Mouse (Mus musculus) heart, adult 9 months (tissue): Measurements from ENCODE around the gene Zmynd10.
A peak's percentile ranks its signal among the peaks of the same experiment; 100 is the strongest.
"Not testable (repeated sequence)": the region's sequence is repeated elsewhere in the genome, so short reads cannot be mapped to it uniquely, and the experiment has no call there.

ENCODE experiments used
- DNase-seq, 2 experiments: peaks; one replicate each; pipeline ENCODE4 v3.0.0; 2022; ENCODE audit warnings: low spot score in 2 of 2

Zmynd10 gene

DNA sequence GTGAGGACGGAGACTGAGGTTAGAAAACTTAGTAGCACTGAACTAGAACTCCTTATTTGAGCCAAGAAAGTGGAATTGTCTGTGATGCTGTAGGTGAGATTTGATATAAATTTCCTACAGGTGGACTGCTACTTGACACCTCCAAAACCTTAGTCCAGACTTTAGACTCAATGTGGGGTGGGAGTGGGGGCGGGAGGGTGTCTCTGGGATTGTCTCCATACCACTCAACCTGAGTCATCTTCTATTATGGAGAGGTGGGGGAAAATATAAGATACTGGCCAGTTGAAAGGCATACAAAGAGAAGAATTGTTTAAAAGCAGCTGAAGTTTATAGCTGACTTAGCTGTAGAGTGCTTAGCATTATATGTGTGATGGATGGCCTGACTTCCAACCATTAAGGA is 8.6 kb downstream of the Zmynd10 start:
- no peak for DNase-seq

DNA sequence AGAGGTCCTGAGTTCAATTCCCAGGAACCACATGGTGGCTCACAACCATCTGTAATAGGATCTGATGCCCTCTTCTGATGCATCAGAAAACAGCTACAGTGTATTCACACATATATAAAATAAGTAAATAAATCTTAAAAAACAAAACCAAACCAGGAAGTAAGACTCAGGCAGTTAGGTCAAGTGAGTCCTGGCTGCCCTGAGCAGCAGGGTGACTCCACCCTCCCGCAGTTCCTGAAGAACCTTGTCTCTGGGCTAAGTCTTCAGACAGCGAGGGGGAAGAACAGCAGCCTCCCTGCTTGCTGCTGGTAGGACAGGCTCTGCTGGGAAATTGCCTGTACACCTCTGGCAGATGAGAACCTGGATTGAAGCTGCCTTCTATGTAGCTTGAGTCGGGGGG is 9.2 kb downstream of the Zmynd10 start:
- DNase-seq = no peak

GRCm38 (mm10) chr9:107563029-107563581 is 16.0 kb downstream of the Zmynd10 start, which contains the start of gene Tusc2:
Tusc2 (plus strand) TSS chr9:107563255.
- DNase-seq = peak; percentile 96 to 98

DNA sequence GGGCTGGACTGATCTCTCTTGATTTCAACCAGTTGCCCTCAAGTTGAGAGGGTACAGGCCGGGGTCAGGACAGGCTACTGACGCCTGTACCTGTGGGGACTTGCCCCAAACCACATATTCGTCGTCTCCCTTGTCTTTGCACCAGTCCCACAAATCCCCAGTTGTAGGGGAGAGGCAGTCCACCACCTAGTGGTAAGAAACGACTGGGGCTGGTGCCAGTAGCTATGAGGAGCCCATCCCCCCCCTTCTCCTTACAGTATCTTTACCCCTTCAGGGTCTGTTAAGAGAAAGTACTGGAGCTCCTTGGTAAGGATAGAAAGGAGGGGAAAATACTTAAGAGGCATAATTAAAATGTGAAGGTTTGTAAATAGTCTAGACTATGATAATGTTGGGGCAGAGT is 18.5 kb downstream of the Zmynd10 start:
- DNase-seq = not testable (repeated sequence)

DNA sequence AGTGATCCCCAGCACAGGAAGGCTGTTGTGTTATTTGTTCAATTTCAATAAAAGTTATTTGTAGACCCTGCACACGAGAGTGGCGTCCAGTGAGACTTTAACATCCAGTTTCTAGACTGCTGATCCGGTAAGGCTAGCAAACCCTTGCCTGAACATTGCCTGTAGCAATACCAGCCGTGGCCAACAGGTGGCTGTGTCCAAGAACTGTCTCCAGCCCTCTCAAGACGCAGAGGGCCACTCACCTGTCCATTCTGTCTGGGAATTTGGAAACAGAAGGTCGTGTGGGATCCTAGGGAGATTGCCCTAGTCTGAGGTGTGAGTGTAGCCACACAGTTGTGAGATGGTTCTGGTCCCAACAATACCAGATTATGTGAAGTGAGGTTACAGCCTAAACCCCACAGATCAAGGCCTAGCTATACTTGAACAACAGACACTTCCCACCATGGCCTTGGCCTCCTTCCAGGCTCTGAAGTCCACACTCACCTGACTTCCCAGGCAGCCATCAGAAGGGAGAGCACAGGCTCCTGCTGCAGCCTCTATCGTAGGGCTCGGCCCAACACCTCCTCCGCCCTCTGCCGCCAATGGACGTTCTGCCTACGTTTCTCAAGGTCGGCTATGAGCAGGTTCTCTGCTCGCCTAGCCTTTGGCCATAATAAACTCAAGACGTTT is 19.1 kb downstream of the Zmynd10 start:
- peak; percentile 77 to 81 for DNase-seq

DNA sequence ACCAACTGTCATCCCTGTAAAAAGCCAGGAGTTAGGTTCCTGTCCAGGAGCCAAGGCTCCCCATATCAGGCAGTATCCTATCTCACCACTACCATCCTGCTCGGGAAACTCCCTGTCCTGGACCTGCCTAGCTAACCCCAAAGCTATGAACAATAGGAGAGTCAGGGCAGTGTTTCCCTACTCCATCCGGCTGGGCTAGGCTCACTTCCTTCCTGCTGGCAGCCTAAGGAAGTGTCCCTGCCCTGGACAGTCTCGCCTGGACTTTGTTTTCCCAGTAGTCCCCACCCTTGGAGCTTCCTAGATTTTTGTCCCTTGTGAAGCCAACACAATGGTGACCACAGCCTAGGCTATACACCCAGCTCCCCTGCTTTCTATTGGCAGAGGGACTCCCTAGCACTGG is 19.8 kb downstream of the Zmynd10 start:
- peak; percentile 81 to 92 for DNase-seq

DNA sequence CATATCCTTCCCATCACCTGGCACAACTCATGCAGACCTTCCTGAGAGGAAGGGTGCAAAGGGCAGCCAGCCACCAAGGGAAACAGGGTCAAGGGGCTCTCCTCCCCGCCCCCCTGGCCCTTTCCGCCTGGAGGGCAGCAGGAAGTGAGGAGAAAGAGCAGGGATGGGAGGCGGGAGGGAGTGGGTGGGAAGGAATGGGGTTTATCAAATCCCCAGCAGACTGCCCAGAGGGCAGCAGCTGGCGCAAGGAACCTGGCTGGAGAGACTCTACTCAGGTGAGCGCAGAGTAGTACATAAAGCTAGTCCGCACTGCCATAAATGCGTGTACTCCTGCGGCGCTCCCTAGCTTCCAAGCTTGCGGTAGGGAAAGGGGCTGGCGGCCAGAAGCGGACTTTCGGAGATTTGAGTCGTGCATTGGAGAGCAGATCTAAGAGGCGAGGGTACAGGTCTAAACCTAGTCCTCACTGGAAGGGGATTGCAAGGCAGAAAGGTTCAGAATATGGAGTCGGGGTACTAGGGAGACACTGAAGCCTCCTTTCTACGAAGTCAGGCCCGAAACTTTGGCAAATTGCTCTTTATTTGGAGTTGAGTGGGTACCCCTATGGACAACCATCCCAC is 20.7 kb downstream of the Zmynd10 start, which contains the start of gene Hyal2:
Gene Hyal2 (plus strand): TSS at position 244 of the 618 bp plus-strand sequence.
- DNase-seq = peak in 1 of 2 experiments; percentile 64

GRCm38 (mm10) chr9:107568331-107569261 is 21.5 kb downstream of the Zmynd10 start:
- DNase-seq = peak; percentile 85 to 90

DNA sequence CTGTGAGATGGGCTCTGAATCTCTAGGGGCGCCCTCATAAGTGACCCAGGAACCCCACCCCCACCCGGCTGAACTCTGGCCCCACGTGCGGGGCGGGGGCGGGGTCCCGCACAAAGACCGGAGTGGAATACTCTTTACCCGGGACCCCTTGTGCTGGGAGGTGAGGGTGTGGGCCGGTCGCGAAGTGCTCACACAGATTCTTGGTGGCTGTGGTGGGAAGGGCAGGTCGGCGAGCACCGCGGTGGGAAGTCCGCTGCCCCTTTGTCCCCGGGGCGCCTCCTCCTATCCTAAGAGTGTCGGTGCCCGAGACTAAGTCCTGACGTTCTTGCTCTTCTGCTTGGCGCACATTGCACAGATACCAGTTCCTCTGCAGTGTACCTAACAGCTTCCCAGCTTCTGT is 22.2 kb downstream of the Zmynd10 start:
- no peak for DNase-seq

- DNase-seq = no peak
These were observed 22.9 kb downstream of the Zmynd10 start for GRCm38 (mm10) chr9:107570016-107570415.

DNA sequence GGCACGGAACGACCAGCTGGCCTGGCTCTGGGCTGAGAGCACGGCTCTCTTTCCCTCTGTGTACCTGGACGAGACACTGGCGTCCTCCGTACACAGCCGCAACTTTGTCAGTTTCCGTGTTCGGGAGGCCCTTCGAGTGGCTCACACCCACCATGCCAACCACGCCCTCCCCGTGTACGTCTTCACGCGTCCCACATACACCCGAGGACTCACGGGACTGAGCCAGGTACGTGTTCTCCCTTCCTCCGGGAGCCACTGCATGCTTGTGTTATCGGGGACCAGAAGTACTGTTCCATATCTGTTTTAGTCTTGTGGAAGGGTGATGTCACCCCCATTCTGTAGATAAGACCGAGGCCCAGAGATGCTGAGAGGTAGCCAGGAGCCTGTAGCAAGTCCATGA is 23.7 kb downstream of the Zmynd10 start:
- DNase-seq = no peak

DNA sequence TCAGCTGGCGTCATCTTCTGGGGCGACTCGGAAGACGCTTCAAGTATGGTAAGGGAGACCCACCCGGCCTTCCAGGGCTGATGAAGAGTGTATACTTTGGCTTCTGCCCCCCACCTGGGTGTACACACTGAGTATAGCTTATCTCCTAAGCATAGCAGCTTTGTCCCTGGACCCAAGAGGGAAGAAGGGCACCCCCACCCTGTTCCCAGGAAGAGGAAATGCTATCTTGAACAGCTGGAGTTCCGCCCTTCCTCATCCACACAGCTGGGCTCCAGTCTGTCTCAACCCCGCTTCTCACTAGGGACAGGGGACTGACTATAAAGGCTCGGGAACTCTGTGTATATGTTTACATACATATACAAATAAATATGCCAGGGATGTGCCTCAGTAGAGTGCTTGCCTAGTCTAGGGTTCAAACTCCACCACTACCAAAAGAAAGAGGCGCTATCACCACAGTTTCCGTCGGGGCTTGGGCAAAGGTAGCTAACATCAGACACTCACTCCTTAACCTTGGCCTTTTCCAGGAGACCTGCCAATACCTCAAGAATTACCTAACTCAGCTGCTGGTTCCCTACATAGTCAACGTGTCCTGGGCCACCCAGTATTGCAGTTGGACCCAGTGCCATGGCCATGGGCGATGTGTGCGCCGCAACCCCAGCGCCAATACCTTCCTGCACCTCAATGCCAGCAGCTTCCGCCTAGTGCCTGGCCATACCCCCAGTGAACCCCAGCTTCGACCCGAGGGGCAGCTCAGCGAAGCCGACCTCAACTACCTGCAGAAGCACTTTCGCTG is 24.6 kb downstream of the Zmynd10 start:
- DNase-seq = peak in 1 of 2 experiments; percentile 69

- no peak for DNase-seq
These were observed 25.2 kb downstream of the Zmynd10 start for GRCm38 (mm10) chr9:107572327-107572662.

DNA sequence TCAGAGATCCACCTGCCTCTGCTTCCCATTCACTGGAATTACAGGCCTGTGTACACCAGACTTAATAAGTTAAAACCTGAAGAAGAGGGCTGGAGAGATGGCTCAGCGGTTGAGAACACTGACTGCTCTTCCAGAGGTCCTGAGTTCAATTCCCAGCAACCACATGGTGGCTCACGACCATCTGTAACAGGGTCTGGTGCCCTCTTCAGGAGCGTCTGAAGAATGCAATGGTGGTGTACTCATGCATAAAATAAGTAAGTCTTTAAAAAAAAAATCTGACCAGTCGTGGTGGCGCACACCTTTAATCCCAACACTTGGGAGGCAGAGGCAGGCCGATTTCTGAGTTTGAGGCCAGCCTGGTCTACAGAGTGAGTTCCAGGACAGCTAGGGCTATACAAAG is 26.7 kb downstream of the Zmynd10 start:
- DNase-seq = not testable (repeated sequence)

GRCm38 (mm10) chr9:107575579-107576356 is 28.7 kb downstream of the Zmynd10 start:
- DNase-seq = no peak

GRCm38 (mm10) chr9:107576357-107577107 is 29.4 kb downstream of the Zmynd10 start, which contains the start of gene Hyal1:
Hyal1 (plus strand) TSS chr9:107576927.
- peak; percentile 81 to 84 for DNase-seq

DNA sequence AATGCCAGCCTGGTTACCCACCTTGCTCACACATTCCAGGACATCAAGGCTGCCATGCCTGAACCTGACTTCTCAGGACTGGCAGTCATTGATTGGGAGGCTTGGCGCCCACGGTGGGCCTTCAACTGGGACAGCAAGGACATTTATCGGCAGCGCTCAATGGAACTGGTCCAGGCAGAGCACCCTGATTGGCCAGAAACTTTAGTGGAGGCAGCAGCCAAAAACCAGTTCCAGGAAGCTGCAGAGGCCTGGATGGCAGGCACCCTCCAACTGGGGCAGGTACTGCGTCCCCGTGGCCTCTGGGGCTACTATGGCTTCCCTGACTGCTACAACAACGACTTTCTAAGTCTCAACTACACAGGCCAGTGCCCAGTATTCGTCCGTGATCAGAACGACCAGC is 30.8 kb downstream of the Zmynd10 start:
- DNase-seq = no peak

DNA sequence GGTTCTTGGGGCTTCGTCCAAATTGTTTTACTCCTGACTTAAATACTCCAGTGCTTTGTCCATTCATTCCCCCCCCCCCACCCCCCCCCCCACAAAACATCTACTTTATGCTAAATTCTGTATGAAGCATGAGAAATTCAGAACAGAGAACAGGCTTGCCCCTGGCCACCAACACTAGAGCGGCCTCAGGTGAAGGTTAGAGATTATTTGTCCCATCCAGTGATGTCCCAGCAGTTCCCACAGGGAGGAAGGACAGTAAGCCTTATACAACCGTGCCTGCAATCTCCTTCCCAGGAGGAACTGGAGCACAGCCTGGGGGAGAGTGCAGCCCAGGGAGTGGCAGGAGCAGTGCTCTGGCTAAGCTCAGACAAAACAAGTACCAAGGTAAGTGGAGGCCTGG is 31.5 kb downstream of the Zmynd10 start, which contains the start of gene Naa80:
Gene Naa80 (plus strand): TSS at position 301 of the 400 bp plus-strand sequence.
- DNase-seq = no peak
